Mouse (Mus musculus): ENCODE data around the gene Pla2g6. TPM values are rescaled to one million over a fixed set of nuclear protein-coding genes. Genes with fewer than 3 reads are reported as not detected.
A peak's percentile ranks its signal among the peaks of the same experiment; 100 is the strongest.

Pla2g6 gene
- total RNA-seq (2021): 10 to 100 TPM; 27.0 to 27.5 TPM
- long read RNA-seq, experiment 1, partial matches to known transcripts: 9 of 24 reads
- long read RNA-seq, experiment 1, other reads (novel, unspliced or antisense): 7 of 24 reads
- long read RNA-seq, experiment 2, partial matches to known transcripts: 4 of 21 reads
- long read RNA-seq, experiment 2, other reads (novel, unspliced or antisense): 11 of 21 reads

GRCm38 (mm10) chr15:79328058-79328938 lies at the start of gene Pla2g6:
Gene Pla2g6 (minus strand): TSS chr15:79328390.
- peak; percentile 99 for DNase-seq

GRCm38 (mm10) chr15:79377681-79378080 lies 49.5 kb upstream of the Pla2g6 start:
- peak; percentile 79 for DNase-seq

DNA sequence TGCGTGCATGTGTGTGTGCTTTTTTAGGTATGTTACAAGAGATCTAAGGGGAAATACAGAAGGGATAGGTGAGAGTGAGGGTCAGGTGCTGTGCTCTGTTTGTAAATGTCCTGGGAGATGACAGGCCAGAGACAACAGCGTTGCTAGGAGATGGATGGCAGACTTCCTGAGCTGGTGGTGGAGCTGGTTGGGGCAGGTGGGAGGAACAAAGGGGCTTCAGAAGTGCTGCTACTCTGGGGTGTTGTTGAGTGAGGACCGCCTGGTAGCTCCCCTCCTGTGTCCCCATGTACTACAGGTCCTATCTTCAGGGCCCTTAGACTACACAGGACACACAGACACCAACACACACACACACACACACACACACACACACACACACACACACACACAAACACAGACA lies 46.6 kb upstream of the Pla2g6 start:
- DNase-seq: no peak

- no peak for DNase-seq
These were observed 42.2 kb upstream of the Pla2g6 start for GRCm38 (mm10) chr15:79370281-79370843.

GRCm38 (mm10) chr15:79369452-79370280 lies 41.5 kb upstream of the Pla2g6 start:
- no peak for DNase-seq

DNA sequence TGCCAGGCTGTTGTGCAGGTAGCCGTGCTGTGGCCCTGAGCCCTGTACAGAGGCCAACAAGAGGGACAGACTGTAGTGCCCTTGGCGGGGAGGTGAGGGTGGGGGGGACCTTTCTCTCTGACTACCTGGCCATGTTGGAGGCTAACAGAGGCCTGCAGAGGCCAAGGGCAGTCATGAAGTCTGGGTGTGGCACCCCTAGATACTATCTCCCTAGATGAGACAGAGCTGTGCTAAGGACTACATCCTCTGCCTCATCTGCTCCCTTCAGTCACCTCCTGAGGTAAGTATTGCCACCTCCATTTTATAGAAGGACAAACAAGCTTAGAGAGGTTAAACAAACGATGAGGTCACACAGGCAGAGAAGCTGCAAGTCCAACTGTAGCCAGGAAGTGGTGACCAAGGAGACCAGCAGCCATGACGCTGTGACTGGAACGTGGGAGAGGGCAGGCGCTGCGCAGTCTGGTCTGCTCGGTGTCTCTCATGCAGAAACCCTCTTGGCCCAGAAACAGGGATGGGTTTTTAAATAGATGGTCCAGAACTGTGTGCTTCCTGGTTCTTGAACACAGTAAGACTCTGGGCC lies 40.8 kb upstream of the Pla2g6 start:
- no peak for DNase-seq

- DNase-seq: peak; percentile 63
These were observed 40.2 kb upstream of the Pla2g6 start for GRCm38 (mm10) chr15:79368313-79368811.

DNA sequence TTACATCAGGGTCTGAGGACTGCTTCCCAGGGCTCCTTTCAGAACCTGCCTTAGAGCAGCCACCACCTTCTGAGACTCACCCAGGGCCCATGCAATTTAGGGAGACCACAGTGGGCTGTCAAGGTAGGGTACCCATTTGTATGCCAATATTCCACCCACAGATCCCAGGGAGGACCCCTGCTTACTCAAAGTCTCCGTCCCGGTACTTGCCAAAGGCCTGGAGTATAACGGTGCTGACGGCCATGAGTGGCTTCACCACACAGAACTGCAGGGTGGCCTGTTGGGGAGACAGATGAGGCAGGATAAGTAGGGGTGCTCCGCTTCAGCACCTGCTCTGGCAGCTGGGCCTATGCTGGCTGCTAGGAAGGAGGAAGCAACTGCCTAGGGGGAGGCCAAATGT lies 38.2 kb upstream of the Pla2g6 start:
- DNase-seq: no peak

- DNase-seq: no peak
These were observed 36.9 kb upstream of the Pla2g6 start for GRCm38 (mm10) chr15:79365068-79365467.

- DNase-seq: no peak
These were observed 35.9 kb upstream of the Pla2g6 start for GRCm38 (mm10) chr15:79364120-79364519.

- DNase-seq: no peak
These were observed 32.8 kb upstream of the Pla2g6 start for GRCm38 (mm10) chr15:79361023-79361422.

- DNase-seq: no peak
These were observed 32.2 kb upstream of the Pla2g6 start for GRCm38 (mm10) chr15:79360371-79360770.

DNA sequence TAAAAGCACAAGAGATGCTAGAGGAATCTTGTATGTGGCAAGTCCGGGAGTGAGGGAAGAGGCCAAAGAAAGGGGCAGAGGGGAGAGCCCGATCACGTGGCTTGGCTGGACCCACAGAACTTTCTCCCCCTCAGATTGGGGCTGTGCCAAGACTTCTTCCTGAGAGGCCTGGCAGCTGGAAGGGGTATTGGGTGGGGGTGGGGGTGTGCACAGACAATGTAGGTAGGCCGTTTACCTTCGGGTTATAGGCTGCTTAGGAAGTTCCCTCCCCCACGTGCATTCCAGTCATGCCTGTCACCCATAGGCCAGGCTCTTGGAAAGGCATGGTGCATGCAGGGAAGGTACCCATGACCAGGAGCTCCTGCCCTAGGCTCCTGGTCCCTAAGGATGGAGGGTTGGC lies 31.8 kb upstream of the Pla2g6 start:
- no peak for DNase-seq

GRCm38 (mm10) chr15:79357974-79358690 lies 29.9 kb upstream of the Pla2g6 start:
- DNase-seq: no peak

DNA sequence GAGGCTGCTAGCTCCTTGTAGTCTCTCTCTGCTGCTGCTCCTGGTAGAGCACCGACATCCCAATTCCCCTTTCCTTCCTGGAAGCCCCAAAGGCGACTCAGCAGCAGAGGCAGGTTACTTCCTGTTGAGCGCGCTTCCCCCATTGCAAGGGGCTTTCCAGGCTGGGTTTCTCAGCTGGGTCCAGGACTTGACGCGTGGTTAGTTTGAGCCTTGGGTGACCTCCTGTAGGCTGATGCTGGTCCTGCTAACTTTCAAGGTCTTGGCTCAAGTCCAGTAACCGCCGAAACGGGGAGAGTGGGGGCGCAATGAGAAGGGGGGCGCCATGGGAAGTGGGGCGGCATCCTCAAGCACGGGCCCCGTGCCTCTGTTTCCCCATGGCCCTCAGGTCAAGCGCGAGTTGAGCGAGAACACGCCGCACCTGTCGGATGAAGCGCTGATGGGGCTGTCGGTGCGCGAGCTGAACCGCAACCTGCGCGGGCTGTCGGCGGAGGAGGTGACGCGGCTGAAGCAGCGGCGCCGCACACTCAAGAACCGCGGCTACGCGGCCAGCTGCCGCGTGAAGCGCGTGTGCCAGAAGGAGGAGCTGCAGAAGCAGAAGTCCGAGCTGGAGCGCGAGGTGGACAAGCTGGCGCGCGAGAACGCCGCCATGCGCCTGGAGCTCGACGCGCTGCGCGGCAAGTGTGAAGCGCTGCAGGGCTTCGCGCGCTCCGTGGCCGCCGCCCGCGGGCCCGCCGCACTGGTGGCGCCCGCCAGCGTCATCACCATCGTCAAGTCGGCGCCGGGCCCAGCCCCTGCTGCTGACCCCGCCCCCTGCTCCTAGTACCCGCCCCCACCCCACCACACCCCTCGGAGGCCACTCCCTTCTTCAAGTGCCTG lies 29.1 kb upstream of the Pla2g6 start:
- DNase-seq: peak; percentile 81

GRCm38 (mm10) chr15:79356481-79356880 lies 28.3 kb upstream of the Pla2g6 start:
- DNase-seq: no peak

GRCm38 (mm10) chr15:79354619-79355018 lies 26.4 kb upstream of the Pla2g6 start:
- no peak for DNase-seq

- DNase-seq: no peak
These were observed 25.6 kb upstream of the Pla2g6 start for GRCm38 (mm10) chr15:79353690-79354305.

DNA sequence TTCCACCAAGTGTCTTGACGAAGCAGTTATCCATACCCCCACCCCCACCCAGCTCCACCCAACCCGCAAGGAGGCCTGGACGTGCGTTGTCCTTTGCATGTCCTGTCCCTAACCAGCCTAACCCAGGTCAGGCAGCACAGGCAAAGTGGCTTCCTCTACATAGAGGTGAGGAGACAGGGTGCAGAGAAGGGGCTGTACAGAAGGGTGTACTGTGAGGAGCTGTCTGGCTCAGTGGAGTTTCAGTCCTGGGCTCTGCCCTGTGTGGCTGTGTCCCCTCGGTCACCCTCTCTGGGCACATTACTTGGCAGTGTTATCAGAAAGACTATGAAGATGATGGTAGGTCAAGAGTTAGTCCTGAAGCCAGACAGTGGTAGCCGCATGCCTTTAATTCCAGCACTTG lies 24.3 kb upstream of the Pla2g6 start:
- no peak for DNase-seq

DNA sequence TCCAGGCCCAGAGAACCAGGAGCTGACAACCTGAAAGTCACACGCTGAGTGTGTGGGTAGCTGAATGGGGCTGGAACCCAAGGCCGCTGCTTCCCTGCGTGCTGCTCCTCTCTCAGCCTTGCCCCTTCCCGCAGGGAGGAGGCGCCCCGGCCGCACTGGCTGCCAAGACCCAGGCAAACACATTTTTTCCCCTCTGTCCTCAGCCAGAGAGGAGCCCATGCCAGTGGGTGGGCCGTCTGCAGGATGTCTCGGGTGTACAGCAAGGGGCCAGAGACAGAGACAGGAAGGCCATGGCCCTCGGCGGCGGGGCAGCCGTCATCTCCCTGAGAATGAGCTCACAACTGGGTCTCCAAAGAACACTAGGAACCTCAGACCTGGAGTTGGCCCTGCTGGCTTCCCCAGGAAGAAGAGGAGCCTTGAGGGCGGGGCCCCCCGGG lies 23.2 kb upstream of the Pla2g6 start:
- DNase-seq: peak; percentile 60

Data from adrenal gland, postnatal 10 days (tissue).